Mouse (Mus musculus) embryo, embryonic 9.5 days (tissue): ENCODE data around the gene BC051142.

Experiments used
- DNase-seq: peaks from one replicate; pipeline ENCODE4 v3.0.0-alpha.2; 2017; ENCODE audit errors: extremely low spot score

The BC051142 gene

DNA sequence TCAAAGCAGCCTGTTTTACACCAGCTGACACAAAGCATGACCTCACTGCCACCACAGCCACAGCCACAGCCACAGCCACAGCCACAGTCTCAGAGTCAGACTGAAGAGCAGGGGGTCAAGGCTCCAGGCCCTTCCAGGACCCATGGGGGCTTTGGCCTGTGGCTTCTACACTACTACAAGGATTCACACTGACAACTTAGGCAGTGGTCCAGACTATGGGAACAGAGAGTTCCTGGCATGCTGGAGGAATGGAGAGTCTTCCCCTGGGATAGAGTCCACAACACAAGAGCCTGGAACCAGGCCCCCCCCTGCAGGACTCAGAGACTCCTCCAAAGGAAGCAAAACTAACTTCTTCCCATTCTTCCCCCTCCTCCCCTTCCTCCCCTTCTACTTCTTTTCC, 109.0 kb downstream of the BC051142 start:
- no peak for DNase-seq
